Mouse (Mus musculus) bone marrow macrophage, adult 2 months (primary cell): ENCODE measurements around the gene Cuta. TPM values are rescaled to one million over a fixed set of nuclear protein-coding genes. Genes with fewer than 3 reads are reported as not detected.
"Not testable (repeated sequence)": the region's sequence is repeated elsewhere in the genome, so short reads cannot be mapped to it uniquely, and the experiment has no call there.

Experiments used
- H3K27ac ChIP-seq: 2 replicates; pipeline ENCODE4 v1.5.1; 2012; ENCODE audit warnings: low read depth, low read length; ENCODE audit not compliant: insufficient read depth
- H3K4me1 ChIP-seq: 2 replicates; pipeline ENCODE4 v1.6.1; 2012; ENCODE audit warnings: low read length; ENCODE audit not compliant: control insufficient read depth, insufficient read depth
- H3K4me3 ChIP-seq: 2 replicates; pipeline ENCODE4 v1.5.1; 2012; ENCODE audit warnings: mild to moderate bottlenecking, low read length, moderate library complexity; ENCODE audit not compliant: insufficient read depth
- CTCF ChIP-seq: IDR thresholded peaks from 2 replicates; pipeline ENCODE4 v1.5.1; 2012; ENCODE audit warnings: low read depth, mild to moderate bottlenecking, low read length, moderate library complexity
- POLR2A ChIP-seq: IDR thresholded peaks from 2 replicates; pipeline ENCODE4 v1.6.1; 2012; ENCODE audit warnings: mild to moderate bottlenecking, low read depth, low read length, borderline replicate concordance
- polyA plus RNA-seq: library from polyadenylated mRNA; stranded (reverse); fragments of >200 nt; gene quantifications from 2 replicates; pipeline ENCODE4 v1.2.4, GENCODE M21; 2012; ENCODE audit not compliant: missing spikeins, insufficient read depth, insufficient read length

Cuta gene
- polyA plus RNA-seq, 1 experiment = 120 TPM

DNA sequence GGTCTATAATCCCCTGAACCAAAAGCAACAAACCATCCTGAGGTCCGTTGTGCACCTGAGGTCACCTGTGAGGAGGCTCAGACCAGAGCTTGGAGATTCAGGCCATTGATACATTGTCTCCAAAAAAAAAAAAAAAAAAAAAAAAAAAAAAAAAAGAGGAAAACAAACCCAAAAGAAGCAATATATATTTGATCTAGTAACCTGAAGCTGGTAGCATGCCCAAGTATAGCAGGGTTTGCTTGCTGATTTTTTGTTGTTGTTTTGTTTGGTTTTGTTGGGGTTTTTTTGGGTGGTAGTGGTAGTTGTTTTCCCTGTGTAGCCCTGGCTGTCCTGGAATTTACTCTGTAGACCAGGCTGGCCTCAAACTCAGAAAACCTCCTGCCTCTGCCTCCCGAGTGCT, 21.0 kb downstream of the Cuta start:
- TF ChIP-seq POLR2A (no peak), CTCF (no peak)
- peak overlapping the region; percentile 44 for H3K4me3 ChIP-seq
- H3K4me1 ChIP-seq = peaks cover 2% of the 10 kb centered on the region
- H3K27ac ChIP-seq = no peak overlapping the region

DNA sequence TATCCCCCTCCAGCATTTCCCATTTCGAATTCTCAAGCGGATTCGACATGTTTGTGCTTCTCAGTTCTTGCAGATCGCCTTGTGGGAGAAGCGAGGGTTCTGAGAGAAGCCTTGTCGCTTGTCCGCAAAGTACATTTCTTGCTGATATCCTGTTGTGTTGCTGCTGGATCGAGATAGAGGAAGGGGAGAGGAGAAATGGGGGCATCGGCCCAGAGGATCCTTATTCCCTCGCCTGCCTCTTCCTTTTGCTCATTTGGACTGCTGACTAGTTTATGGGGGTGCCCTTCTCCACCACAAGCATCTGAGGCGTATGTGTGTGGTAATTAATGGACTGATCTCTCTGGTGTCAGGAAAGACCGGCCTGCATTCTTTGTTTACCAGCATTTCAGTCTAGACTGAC, 21.8 kb downstream of the Cuta start:
- H3K27ac ChIP-seq = 0 out of 2 replicates have a peak overlapping the region, but pooled peaks have one; percentile 41
- not testable (repeated sequence) for H3K4me1 ChIP-seq
- H3K4me3 ChIP-seq = peak overlapping the region; percentile 82

DNA sequence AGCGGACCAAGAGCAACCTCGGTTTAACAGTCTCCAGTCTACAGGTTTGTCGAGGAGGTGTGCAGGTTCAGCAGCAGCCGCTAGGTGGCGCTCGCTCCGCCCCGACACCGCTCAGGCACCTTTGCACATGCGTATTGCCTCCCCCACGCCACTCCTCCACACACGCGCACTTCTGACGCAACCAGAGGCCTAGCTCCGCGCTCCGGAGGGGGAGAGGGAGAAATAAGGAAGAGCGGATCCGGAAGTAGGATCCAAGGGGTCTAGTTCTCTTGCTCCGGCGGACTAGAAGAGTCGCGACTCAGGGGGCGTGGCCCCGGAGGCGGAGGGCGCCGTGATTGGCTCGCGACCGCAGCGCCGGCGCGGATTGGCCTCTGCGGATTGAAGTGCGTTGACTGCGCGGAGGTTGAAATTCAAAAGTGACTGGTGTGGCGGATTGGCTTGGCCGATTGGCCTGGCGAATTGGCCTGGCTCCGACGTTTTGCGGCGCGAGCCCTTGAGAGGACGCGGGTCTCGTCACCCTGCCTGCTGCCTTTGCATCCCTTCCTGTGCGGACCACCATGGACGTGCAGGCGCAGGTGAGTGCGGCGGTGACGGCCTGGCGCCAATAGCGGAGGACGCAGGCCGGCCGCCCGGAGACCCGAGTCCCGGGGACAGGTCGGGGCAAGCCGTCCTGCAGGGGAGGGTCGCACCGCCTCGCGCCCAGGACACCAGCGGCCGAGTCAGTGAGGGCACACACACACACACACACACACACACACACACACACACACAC, 22.5 kb downstream of the Cuta start, which contains the start of gene Kifc5b:
Gene Kifc5b (plus strand): TSS at position 381 of the 772 bp plus-strand sequence.
- TF ChIP-seq CTCF (peak; percentile 88), POLR2A (no peak)
- Histone ChIP-seq H3K4me3 (peak within 1 kb of the TSS; percentile 82), H3K27ac (peak within 1 kb of the TSS; percentile 41), H3K4me1 (peaks cover 2% of the 10 kb centered on the region)

DNA sequence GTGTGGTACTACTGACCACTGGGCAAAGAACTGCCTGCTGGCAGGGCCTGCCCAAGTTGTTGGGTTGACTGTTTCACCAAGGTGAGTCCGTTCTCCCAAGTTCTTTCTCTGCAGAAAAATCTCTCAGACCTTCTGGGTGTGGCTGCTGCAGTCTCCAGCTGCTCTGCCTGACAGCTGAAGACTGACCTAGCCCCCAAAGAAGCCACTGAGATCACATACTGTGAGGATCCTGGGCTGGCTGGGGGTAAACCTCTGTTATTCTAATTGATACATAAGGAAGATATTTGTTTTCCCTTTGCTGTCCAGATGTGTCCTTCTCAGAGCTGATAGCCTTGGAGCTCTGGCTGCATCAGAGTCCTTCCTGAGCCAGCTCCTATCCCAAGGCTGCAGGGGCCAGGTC, 24.1 kb downstream of the Cuta start:
- TF ChIP-seq CTCF = no peak
- TF ChIP-seq POLR2A = no peak
- Histone ChIP-seq H3K27ac (no peak overlapping the region), H3K4me1 (peaks cover 2% of the 10 kb centered on the region), H3K4me3 (no peak overlapping the region)

DNA sequence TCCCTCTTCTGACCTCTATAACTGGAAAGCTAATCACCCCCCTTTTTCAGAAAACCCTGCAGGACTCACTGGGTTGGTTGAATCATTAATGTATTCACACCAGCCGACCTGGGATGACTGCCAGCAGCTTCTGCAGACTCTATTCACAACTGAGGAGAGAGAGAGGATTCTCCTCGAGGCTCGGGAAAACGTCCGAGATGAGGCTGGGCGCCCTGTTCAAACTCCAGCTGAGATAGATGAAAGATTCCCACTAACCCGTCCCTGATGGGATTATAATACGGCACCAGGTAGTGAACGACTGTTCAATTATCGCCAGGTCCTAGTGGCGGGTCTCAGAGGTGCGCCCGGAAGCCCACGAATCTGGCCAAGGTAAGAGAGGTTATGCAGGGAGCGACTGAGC, 31.9 kb downstream of the Cuta start:
- H3K27ac ChIP-seq, H3K4me3 ChIP-seq, H3K4me1 ChIP-seq: not testable (repeated sequence)

DNA sequence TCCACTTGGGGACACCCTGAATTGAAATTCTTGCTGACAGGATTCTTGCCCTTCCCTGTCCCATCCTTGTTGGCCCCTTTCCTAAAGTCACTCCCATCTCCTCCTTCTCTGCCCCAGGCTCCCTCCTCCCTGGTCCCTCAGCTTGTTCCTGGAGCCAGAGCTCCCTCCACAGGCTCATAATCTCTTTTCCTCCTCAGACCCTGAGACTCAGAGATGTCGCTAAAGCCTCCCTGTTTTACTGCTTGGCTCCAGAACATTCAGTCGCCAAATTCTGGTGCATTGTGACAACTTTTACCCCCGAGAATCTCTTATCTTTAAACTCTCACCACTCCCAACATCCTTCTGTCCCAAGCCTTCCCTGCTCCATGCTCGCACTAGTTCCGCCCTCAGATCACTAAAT, 35.0 kb downstream of the Cuta start:
- H3K4me3 ChIP-seq = no peak overlapping the region

DNA sequence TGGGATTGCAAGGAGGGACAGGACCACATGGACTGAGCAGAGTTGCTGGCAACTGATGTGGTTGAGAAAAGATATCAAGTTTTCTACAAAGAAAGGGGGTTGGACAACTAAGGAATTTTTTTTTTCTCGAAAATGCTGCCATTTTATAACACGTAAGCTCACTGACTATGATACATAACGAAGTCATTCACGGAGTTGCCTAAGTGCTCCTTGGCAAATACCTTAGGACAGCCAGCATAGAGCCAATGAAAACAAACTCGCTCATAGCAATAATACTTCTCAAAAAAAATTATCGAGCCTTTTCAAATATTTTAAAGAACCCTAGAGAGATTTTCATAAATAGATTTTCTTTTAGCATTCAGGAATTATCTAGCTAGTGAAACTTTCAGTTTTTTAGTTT, 38.5 kb downstream of the Cuta start:
- no peak overlapping the region for H3K4me3 ChIP-seq
- H3K4me1 ChIP-seq = 0 out of 2 replicates have a peak, but pooled peaks cover 3% of the 10 kb centered on the region
- H3K27ac ChIP-seq = no peak overlapping the region
- TF ChIP-seq CTCF (no peak), POLR2A (no peak)

More for the DNA sequence above, 35.0 kb downstream of the Cuta start:
- TF ChIP-seq POLR2A (no peak), CTCF (no peak)
- H3K4me1 ChIP-seq = no peaks in the 10 kb centered on the region
- H3K27ac ChIP-seq = no peak overlapping the region

DNA sequence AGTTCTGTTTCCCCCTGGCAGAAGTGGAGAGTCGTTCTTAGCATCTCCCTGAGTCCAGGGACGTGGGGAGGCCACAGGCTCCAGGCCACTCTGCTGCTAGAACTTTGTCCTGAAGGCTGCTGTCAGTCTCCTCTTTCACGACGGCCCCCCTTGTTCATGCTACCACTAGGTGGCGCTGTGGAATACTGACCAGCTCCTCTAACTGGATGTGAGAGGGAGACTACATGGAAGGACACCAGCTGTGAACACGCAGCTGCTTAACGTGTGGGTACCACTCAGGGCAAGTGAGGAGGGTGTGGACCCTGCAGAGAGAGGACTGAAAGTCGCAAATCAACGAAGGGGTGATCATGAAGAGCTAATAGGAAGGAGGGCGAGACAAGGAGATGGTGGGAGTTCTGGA, 43.8 kb downstream of the Cuta start:
- H3K4me3 ChIP-seq = no peak overlapping the region
- TF ChIP-seq POLR2A (no peak), CTCF (peak; percentile 95)
- 0 out of 2 replicates have a peak, but pooled peaks cover 3% of the 10 kb centered on the region for H3K4me1 ChIP-seq
- H3K27ac ChIP-seq = no peak overlapping the region

DNA sequence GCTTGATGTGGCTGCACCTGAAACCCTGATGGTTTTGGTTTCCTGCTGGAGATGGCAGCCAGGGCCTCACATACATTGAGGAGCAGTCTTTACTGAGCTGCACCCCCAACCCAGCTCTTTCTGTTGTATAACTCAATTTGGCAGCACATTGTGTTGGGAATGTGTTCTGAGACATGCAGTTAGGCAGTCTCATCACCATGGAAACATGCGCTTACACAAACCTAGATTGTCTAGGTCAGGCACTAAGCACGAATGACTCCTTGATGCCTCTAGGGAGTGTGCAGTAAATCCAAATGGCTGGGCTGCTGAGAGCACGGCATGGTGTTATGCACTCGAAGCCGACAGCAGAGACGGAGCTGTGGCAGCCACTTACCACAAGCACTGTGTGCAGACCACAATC, 45.0 kb downstream of the Cuta start:
- 0 out of 2 replicates have a peak, but pooled peaks cover 3% of the 10 kb centered on the region for H3K4me1 ChIP-seq
- H3K4me3 ChIP-seq = no peak overlapping the region
- no peak overlapping the region for H3K27ac ChIP-seq
- no peak for TF ChIP-seq CTCF
- no peak for TF ChIP-seq POLR2A

DNA sequence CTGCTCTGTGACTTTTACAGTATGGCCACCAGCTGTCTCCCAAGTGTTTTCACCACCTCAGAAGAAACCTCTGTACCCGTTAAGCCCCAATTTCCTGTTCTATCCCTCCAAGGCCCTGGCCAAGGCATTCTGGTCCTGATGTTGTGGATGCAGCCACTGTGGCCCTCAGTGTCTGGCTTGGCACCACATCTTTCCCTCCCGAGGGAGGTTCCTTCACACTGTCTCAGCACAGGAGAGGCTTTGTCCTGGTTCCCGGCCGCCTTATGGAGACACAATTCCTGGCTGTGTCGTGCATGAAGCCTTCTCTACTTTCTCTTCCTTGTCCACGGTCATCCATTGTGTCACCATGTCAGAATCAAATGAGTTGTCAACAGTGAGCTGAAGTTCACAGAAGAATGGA, 45.9 kb downstream of the Cuta start:
- Histone ChIP-seq H3K4me3 (no peak overlapping the region), H3K27ac (no peak overlapping the region), H3K4me1 (0 out of 2 replicates have a peak, but pooled peaks cover 3% of the 10 kb centered on the region)
- TF ChIP-seq POLR2A = no peak
- TF ChIP-seq CTCF = no peak
